Mouse (Mus musculus) ovary, postnatal 10 days (tissue): ENCODE measurements around the gene Adarb2.

Source experiments
- DNase-seq: peaks from one replicate; pipeline ENCODE4 v3.0.0; 2022; ENCODE audit warnings: low spot score

Gene Adarb2

GRCm38 (mm10) chr13:8793217-8793616, 590.6 kb downstream of the Adarb2 start:
- no peak for DNase-seq

DNA sequence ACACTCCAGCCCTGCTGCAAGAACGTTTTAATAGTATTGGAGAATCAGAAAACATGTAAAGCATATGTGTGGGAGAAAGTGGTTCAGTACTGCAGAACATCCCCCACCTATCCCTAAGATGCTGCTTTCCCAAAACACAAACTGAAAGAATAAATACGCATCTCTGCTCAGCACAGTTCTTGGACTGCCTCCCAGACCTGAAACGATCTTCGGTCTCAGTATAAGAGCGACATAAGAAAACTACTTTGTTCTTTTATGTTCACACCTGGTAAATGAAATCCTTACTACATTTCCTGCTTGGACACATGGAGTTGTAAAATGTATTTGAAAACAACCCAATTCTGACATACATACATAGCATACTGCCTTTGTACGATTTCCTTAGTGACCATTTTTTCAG, 597.9 kb downstream of the Adarb2 start:
- no peak for DNase-seq

DNA sequence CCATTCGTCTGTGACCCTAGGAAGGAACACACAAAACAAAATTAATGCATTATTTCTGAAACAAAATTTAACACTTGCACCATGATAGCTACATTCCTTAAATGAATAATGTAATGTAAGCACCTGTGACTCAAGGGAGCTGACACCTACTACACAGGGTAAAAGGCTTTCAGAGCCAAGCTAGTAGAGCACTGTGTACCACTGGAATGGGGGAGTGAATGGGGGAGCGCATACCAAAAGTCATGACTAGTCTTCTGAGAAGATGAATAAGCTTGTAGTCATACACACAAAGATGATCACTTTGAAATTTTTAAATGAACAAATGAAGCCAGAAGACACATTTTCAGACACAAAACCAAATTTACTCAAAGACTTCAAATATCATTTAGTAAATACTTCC, 603.3 kb downstream of the Adarb2 start:
- no peak for DNase-seq
